Mouse (Mus musculus) lung, postnatal 10 days (tissue): ENCODE measurements around the gene Trit1.
"Not testable (repeated sequence)": the region's sequence is repeated elsewhere in the genome, so short reads cannot be mapped to it uniquely, and the experiment has no call there.

Experiments used
- DNase-seq: peaks from one replicate; pipeline ENCODE4 v3.0.0; 2021

Trit1 gene

DNA sequence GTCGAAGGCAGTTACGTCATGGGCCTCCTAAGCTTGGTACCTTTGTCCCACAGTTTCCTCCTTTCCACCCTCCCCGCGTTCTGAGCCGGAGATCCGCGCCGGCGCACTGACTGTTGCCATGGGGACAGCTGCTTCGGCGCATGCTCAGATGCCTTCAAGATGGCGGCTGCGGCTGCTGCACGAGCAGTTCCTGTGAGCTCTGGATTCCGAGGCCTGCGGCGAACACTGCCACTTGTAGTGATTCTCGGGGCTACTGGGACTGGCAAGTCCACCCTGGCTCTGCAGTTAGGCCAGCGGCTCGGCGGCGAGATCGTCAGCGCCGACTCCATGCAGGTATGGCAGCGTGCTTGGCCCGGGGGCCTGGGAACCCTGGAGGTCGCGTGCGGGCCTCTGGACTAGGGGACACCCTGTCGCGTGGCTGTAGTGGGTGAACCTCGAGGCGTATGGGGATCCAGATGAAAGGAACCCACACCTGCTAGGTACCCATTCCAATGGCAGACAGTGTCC lies at the start of gene Trit1:
Gene Trit1, plus strand, starts transcription at position 147 of the 507 bp plus-strand sequence.
- DNase-seq = peak; percentile 96

DNA sequence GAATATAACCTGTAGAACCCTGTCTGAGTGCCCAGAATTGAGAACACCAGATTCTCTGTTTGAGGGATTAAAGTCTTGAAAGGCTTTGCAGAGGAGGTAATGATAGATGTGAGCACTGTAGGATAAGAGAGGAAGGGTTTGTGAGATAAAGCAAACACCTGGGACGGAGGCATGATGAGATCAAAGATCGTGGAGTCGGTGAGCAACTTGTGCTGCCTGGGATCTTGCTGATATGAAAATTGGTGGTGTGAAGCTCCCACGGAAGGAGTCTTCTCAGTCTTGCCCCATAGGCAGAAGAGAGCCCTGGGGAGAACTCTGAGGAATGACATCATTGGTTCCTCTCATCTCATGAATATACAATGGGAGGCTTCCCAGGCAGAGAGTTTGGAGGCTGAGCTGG lies 48.3 kb upstream of the Trit1 start:
- DNase-seq = no peak

DNA sequence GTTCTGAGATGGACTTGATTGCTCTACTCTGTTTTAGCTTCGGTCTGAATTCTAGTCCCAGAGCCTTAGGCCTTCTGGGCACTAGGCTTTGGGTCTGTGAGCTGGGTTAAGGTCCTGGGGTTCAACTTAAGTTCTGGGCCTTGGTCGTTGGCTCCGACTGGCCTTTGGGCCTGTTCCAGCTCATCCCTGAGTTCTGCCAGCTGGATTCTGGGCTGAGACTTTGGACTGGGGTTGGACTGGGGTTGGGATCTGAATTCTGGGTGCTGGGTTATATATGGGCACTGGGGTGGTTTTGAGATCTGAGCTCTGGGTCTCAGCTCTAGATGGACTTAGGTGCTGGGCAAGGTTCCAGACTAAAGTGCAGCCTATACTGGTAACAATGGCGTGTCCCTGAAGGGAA lies 45.2 kb upstream of the Trit1 start:
- no peak for DNase-seq

DNA sequence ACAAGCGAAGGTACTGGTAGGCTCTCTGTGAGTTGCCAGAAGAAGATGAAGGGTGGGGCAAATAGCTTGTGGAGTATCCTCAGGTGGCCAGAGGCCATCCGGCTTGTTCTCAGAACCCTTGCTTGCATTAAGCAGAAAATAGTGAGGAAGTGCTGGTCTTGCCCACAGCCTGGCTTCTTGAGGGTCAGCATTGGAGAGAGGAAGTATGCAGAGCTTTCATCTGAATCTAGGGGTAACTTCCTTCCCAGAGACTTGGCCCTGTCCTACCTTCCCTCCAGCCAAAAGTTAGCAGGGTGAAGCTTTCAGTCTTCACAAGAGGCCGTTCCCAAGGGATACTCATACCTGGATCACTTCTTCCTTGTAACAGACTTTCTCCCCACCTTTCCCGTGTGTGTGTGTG lies 44.8 kb upstream of the Trit1 start:
- no peak for DNase-seq

DNA sequence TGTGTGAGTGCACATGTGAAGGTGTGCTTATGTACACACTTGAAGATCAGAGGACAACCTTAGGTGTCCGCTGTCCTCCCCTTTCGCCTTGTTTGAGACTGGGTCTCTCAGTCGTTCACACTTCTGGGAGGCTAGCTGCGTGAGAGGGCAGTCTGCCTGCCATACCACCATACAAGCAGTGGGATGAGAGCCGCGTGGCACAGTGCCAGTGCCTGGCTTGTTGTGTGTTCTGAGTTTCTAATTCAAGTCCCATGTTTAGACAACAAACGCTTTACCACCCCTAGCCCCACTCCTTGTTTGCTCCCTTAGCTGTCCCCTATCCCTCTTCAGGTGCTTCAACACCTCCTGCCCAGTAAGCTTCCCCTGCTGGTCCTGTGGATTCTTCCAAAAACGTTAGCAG lies 44.3 kb upstream of the Trit1 start:
- DNase-seq = no peak

DNA sequence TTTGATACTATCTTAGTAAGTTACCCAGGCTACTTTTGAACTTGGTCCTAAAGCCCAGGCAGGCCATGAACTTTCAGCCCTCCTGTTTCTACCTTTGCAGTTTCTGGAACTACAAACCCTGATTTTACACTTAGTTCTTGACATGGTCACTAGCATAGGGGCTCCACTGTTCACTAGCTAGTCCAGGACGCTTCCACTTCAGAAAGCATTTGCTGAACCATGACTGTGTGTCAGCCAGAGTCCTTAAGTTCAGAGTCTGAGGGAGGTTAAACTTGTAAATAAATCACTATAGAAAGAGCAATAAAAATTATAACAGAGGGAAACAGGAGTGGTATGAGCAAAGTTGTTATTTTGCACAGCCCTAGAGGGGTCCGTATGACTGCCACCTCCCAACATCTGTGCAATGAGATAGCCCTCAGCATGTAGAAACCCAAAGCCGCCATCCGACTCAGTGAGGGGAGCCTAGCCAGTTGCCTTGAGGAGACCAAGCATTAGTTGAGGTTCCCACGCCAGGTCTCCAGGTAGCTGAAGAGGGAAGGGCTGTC lies 41.3 kb upstream of the Trit1 start:
- no peak for DNase-seq

DNA sequence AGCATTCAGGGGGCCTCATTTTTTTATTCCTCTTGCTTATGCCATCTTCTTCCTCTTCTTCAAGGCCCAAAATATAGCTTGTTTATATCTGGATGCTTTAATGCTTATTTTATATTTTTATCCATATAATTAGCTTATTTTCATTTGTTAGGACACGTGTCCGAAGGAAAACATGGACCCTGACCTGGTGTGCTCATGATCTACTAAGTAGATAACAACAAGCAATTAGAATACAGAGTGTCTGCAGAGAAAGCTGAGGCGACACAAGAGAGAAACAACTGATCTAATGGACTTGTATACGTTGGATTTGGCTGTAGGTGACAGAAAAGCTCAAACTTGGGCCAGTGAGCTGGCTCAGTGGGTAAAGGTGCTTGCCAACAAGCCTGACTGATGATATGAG lies 39.5 kb upstream of the Trit1 start:
- no peak for DNase-seq

DNA sequence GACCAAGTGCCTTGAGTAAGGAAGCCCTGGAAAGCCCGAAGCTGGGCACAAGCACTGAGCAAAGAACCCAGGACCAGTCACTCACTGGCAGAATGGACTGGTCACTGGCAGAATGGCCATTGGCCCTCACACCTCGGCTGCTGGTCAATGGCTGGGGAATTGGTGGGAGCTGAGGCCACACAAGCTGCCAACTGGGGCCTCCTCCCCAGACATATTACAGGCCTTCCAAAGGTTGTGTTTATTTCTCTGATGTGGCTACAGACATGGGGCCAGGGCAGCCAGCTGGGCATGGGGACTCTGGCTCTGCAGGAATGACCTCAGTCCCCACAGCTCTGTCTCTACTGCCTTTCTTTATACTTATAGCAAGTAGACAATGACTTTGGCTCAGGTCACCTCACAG lies 37.5 kb upstream of the Trit1 start:
- DNase-seq = no peak

DNA sequence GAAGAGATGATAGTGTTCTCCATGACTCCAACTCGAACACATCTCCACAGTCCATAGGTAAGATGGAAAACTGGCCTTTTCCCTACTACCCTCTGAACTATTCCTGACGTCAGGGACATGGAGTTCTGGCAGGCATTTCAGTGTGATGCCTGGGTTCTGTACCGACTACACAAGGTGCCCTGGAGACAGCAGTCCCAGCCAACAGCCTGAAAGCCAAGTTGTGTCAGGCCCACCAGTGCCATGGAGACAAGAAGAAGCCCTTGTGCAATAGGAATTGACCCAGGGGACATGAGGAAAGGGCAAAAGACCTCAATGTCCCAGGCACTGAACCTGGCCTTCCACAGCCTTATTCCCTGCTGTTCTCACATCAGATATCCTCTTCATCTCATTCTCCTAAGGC lies 36.6 kb upstream of the Trit1 start:
- DNase-seq = no peak

DNA sequence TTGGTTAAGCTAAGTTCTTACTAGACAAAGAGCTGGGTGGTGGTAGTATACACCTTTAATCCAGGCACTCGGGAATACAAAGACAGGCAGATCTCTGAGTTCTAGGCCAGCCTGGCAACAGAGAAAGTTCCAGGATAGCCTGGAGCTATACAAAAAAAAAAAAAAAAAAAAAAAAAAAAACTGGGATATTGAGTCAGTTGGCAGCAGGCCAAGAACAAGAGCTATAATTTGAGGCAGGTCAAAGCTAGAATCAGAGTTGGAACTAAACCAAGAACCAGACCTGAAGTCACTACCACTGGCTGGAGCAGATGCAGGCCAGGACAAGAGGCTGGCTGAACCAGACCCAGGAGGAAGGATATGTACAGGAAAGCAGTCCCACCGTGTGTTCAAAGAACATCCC lies 35.7 kb upstream of the Trit1 start:
- no peak for DNase-seq

DNA sequence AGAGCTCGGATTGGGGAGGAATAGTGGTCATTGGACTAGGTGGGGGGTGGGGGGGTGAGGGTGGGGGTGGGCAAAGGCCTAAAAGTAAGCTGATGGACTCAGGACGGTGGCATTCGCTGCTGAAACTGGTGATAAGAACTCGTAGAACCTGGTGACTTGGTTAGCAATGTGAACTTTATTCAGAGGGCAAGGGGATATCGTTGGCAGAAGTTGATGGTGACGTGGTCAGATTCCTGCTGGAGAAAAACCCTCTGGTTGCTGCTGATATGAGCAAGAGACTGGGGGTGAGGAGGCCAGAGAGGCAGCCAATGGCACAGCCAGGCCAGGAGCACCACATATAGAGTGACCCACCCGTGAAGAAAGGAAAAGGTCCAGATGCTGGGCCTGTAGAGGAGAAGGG lies 35.2 kb upstream of the Trit1 start:
- DNase-seq = no peak

DNA sequence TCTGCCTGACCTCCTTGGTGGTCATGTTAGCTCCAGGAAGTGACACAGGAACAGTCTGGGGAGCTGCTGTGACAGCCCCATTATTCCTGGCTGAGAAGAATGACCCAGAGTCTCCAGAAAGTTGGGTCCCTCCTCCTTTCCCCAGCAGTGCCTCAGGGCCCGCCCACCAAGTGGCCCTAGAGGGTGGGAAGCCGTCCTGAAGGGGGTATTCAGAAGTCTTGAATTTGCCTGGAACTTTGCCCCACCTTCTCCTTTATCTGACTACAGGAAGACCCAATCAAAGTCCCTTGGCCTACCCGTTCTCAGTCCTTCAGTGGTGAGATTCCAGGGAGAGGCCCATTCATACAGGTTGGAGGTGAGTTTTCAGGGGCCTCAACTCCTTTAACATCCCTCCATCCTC lies 34.5 kb upstream of the Trit1 start:
- DNase-seq = no peak

DNA sequence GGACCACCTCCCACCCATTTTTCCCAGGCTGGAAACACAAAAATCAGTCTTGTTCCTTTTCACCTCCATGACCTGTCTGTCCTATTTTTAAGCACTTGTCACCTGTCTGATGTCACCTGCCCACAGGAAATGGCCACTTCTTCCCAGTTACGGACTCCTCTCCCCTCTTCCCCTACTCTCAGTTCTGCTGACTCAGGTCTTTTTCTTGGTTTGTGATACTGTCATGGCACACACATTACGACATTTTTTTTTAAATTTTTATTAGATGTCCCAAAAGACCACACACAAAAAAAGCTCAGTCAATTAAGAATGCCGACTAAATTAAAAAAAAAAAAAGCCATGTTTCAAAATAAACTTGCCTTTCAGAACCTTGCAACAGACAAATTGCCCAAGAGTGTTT lies 33.9 kb upstream of the Trit1 start:
- DNase-seq = no peak

DNA sequence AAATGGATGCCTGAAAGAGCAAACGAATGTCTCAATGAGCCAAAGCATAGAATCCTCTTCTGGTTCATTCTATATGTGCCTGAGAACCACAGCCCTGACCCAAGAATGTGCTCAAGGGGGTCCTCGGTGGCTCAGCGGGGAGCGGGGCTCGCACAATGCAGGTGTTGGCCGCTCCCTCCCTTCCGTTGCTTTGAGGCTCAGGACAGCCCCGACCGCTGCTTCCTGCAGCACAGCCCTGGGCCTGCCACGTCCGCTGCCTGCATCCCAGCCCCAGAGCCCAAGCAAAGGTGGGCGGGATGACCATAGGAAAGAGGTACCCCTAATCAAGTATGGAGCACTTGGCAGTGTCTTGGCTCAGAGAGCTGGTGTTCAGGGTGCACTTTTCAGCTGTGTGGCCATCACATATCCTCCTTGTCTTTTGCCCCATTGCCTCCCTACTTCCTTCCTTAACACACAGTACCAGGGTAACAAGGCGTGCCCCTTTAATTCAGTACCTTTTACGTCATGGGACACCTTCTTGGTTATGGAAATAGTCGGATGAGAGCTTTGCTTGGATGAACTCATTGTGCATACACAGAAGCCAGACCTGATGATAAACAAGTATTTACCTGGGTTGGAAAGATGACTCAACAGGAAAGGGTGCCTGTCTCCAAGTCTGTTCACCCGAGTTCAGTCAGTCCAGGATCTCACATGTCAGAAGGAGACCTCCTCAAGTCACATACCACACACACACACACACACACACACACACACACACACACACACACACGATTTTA lies 32.7 kb upstream of the Trit1 start:
- no peak for DNase-seq

DNA sequence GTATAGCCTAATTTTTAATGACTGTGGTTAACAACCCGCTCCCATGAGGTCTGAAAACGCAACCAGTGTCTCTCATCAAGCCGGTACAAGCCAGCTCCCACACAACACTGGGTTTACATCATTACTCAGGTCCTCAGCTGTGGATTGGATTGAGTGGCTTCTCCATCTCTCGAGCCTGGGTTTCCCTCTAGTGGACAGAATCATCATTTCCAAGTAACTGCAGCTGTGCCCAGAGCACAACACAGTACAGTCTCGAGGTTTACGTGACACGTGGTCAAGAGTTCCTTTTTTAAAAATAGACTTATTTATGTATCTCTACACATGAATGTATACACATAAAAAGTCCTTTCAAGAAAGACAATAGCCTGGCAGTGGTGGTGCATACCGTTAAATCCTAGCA lies 31.3 kb upstream of the Trit1 start:
- DNase-seq = peak; percentile 82

DNA sequence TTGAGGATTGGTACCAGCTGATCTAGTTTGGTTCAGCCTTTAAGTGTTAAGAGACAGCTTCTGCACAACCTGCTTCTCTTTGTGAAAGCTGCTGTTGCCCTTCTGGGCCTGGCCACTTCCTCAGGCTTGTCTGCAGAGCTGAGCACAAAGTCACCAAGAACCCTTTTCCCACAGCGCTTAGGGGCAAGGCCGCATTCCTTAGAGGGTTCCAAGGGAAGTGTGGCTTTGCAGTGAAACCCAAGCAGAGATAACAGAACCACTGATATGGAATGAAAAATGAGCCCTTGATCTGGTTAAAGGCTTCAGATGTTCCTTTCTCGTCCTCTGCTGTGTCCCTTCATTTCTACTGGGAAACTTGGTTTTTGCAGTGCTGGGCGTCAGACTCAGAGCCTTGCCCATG lies 29.0 kb upstream of the Trit1 start:
- DNase-seq = no peak

DNA sequence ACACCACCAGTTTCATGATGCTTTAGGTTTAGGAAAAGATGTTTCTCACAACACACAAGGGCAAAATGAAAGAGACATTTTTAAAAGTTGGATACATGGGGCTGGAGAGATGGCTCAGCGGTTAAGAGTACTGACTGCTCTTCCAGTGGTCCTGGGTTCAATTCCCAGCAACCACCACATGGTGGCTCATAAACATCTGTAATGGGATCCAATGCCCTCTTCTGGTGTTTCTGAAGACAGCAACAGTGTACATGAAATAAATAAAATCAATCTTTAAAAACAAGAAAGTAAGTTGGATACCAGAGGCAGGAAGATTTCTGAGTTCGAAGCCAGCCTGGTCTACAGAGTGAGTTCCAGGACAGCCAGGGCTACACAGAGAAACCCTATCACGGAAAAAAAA lies 28.4 kb upstream of the Trit1 start:
- not testable (repeated sequence) for DNase-seq

DNA sequence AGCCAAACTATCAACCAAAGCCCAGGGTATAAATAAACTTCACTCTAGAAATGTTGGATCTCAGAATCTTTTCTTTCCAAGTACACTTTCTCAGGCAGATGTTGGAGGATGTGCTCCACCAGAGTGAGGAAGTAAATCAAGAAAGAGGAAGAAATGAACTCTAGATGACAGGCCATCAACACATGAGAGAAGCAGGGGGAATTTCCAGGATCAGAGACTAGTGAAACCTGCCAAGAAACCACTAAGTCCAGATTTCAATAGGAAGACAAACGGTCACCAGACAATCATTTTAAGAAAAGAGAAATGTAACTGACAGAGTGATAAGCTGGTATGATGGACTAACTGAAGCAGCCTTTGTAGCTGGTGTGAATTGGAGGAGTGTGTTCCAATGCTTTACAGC lies 25.2 kb upstream of the Trit1 start:
- no peak for DNase-seq

DNA sequence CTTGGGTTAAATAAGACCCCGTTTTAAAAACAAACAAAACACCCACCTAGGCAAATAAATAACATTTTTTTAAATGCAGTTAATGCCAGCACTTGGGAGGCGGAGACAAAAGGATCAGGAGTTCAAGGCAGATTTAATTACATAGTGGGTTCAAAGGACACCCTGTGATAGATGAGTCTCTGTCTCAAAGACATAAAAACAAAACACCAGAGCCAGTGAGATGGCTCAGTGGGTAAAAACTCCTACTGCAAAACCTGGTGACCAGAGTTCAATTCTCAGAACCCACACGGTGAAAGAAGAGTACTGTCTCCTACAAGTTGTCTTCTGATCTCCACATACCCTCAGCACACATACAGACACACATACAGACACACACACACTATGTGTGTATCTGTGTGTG lies 24.1 kb upstream of the Trit1 start:
- DNase-seq = no peak

DNA sequence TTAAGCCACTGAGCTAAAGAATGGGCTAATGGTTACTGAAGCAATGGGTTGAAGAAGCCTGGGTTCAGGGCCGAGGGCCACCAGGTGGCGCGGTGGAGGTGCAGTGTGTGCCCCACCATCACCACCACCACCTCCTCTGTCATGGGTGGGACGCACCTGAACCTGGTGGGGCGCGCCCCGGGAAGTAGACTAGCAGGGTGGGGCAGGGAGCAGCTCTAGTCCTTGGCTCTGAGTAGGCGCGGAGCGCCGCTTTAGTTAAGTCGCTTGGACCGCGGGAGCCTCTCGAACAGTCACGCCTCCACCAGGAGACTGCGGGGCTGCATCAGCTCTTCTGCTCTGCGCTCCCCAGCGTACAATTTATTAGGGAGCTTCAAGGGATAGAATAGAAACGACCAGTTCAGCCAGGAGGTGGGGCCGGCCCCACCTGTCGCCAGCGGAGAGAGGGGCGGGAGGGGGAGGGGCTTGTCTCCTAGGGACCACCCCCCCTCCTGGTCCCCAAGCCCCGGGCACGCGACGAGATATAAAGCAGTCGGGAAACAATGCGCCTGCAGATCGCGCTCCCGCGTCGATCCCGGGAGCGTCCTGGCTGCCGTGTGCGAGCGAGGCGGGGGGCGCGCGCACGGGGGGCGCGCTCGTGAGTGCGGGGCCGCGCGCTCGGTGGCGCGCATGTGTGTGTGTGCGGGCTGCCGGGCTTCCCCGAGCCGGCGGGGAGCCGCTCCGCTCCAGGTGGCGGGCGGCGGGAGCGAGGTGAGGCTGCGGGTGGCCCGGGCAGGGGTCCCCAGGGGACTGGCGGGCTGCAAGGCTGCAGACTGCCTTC lies 20.8 kb upstream of the Trit1 start, which contains the start of gene Mycl:
Gene Mycl, plus strand, starts transcription at position 249 of the 817 bp plus-strand sequence.
- DNase-seq = peak; percentile 83

DNA sequence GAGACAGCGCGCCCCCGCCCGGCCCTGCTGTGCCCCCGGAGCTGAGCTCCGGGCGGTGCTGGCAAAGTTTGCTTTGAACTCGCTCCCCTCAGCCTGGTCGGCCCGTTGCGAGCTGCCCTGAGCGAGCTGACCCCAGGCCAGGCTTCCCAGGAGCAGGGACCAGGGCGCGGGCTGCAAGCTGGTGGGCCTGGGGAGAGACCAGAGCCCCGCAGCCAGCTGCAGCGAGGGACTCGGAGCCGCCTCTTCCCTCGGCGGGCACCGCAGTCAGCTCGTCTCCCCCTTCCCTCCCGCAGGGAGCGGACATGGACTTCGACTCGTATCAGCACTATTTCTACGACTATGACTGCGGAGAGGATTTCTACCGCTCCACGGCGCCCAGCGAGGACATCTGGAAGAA lies 20.2 kb upstream of the Trit1 start:
- peak; percentile 29 for DNase-seq

DNA sequence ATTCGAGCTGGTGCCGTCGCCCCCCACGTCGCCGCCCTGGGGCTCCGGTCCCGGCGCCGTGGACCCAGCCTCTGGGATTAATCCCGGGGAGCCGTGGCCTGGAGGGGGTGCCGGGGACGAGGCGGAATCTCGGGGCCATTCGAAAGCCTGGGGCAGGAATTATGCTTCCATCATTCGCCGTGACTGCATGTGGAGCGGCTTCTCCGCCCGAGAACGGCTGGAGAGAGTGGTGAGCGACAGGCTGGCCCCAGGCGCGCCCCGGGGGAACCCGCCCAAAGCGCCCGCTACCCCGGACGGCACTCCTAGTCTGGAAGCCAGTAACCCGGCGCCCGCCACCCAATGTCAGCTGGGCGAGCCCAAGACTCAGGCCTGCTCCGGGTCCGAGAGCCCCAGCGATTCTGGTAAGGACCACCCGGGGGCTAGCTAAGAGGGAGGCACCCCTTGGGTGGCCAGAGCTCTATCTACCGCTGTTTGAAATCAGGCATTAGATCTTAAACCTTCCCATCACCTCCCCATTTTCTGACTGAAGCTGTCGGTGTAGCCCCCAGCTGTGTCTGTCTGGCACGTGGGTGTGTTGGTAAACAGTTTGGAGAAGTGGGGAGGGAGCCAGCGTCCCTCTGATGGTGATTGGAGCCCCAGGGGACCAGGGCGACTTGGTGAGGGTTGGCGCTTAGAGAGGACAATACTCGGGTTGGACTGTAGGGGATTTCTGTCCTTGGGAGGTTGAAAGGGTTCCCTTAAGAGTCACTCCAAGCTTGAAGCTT lies 19.6 kb upstream of the Trit1 start:
- DNase-seq = peak; percentile 58
